Mouse (Mus musculus) liver, embryonic 12.5 days (tissue): ENCODE data around the gene Gpbp1l1. TPM values are rescaled to one million over a fixed set of nuclear protein-coding genes. Genes with fewer than 3 reads are reported as not detected.

Experiments used
- ATAC-seq: fragments of 200-750 bp; cut with Nextera tagmentation; 2 replicates; pipeline ENCODE4 v1.8.0; 2017; ENCODE audit warnings: moderate number of reproducible peaks, mild to moderate bottlenecking, moderate library complexity
- H3K27ac ChIP-seq: fragments of 300-500 bp; sonication (generic); 2 replicates; pipeline ENCODE4 v1.5.1; 2016; ENCODE audit warnings: mild to moderate bottlenecking
- H3K27me3 ChIP-seq: fragments of 300-500 bp; sonication (generic); replicated peaks from 2 replicates; pipeline ENCODE4 v1.6.1; 2016; ENCODE audit warnings: mild to moderate bottlenecking, moderate library complexity
- H3K36me3 ChIP-seq: fragments of 300-500 bp; sonication (generic); 2 replicates; pipeline ENCODE4 v1.6.1; 2016; ENCODE audit warnings: mild to moderate bottlenecking, moderate library complexity
- H3K4me1 ChIP-seq: fragments of 300-500 bp; sonication (generic); 2 replicates; pipeline ENCODE4 v1.6.1; 2016
- H3K4me2 ChIP-seq: fragments of 300-500 bp; sonication (generic); 2 replicates; pipeline ENCODE4 v1.6.1; 2016; ENCODE audit warnings: mild to moderate bottlenecking, moderate library complexity
- H3K4me3 ChIP-seq: fragments of 300-500 bp; sonication (generic); 2 replicates; pipeline ENCODE4 v1.5.1; 2016; ENCODE audit warnings: mild to moderate bottlenecking, moderate library complexity
- H3K9ac ChIP-seq: fragments of 300-500 bp; sonication (generic); 2 replicates; pipeline ENCODE4 v1.6.1; 2016; ENCODE audit warnings: mild to moderate bottlenecking, moderate library complexity
- H3K9me3 ChIP-seq: fragments of 300-500 bp; sonication (generic); replicated peaks from 2 replicates; pipeline ENCODE4 v1.6.1; 2016; ENCODE audit warnings: mild to moderate bottlenecking, moderate library complexity
- WGBS: fragments of 180-500 bp; shearing (Covaris S2); methylation state at CpG from one replicate; pipeline ENCODE4 v1.1.7; 2016; ENCODE audit not compliant: insufficient replicate concordance; 5-methylcytosine and 5-hydroxymethylcytosine counted together
- polyA plus RNA-seq: library from polyadenylated mRNA; unstranded; fragments of >200 nt; fragmentation: Nextera tagmentation; extraction: Ambion mirVana; gene quantifications from 2 replicates; pipeline ENCODE4 v1.2.1, GENCODE M21; 2016

The Gpbp1l1 gene
- 19.0 and 19.4 TPM in 2 replicates for polyA plus RNA-seq

GRCm38 (mm10) chr4:116557306-116558121 lies at the start of gene Gpbp1l1:
Gene Gpbp1l1 (plus strand): TSS chr4:116557658.
- peaks cover 38% of the 10 kb centered on the region for H3K4me1 ChIP-seq
- no peaks in the 10 kb centered on the region for H3K9me3 ChIP-seq
- WGBS, result under 1% methylated on average over 77 of the region's 78 CpGs
- peak within 1 kb of the TSS; percentile 96 for H3K9ac ChIP-seq
- peak within 1 kb of the TSS; percentile 97 for H3K27ac ChIP-seq
- peak within 1 kb of the TSS; percentile 97 for H3K4me3 ChIP-seq
- peaks cover 33% of the 10 kb centered on the region for H3K36me3 ChIP-seq
- H3K4me2 ChIP-seq, result peak within 1 kb of the TSS; percentile 96
- peak; percentile 93 for ATAC-seq
- H3K27me3 ChIP-seq, result no peaks in the 10 kb centered on the region

GRCm38 (mm10) chr4:116531109-116531508 lies 26.3 kb upstream of the Gpbp1l1 start:
- Histone ChIP-seq H3K4me2 (no peak overlapping the region), H3K4me1 (no peaks in the 10 kb centered on the region), H3K9ac (no peak overlapping the region), H3K9me3 (no peaks in the 10 kb centered on the region), H3K4me3 (no peak overlapping the region), H3K27me3 (no peaks in the 10 kb centered on the region), H3K27ac (no peak overlapping the region), H3K36me3 (peaks cover 44% of the 10 kb centered on the region)
- WGBS, result 61% methylated on average over 2 of the region's 2 CpGs
- ATAC-seq, result no peak

DNA sequence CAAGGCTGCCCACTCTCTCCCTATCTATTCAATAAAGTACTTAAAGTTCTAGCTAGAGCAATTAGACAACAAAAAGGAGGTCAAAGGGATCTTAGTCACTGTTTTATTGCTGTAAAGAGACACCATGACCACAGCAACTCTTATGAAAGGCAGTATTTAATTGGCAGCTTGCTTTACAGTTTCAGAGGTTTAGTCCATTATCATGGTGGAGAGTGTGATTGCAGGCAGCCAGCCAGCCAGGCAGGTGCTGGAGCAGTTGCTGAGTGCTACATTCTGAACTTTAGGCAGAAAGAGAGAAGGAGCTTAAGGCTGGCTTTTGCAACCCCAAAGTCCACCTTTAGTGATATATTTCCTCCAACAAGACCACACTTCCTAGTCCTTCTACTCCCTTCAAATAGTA lies 21.1 kb upstream of the Gpbp1l1 start:
- H3K9ac ChIP-seq, result no peak overlapping the region
- no peak for ATAC-seq
- no peak overlapping the region for H3K4me3 ChIP-seq
- no peak overlapping the region for H3K4me2 ChIP-seq
- peaks cover 30% of the 10 kb centered on the region for H3K36me3 ChIP-seq
- no peaks in the 10 kb centered on the region for H3K4me1 ChIP-seq
- no peak overlapping the region for H3K27ac ChIP-seq
- H3K27me3 ChIP-seq, result no peaks in the 10 kb centered on the region
- 0 out of 2 replicates have a peak, but pooled peaks cover 3% of the 10 kb centered on the region for H3K9me3 ChIP-seq

DNA sequence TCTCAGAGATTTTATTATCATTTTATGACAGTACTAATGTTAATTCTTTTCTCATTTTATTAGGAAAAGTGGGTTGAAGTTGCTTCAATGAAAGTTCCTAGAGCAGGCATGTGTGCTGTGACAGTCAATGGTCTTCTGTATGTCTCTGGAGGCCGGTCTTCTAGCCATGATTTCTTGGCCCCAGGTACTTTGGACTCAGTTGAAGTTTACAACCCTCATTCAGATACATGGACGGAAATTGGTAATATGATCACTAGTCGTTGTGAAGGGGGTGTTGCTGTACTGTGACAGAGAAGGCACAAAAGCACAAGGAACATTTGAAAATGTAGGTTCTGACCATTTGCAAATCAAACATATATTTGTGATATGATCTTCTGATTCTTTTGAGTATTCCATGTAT lies 19.7 kb upstream of the Gpbp1l1 start:
- no peak overlapping the region for H3K27ac ChIP-seq
- no peaks in the 10 kb centered on the region for H3K4me1 ChIP-seq
- H3K9me3 ChIP-seq, result 0 out of 2 replicates have a peak, but pooled peaks cover 3% of the 10 kb centered on the region
- H3K4me3 ChIP-seq, result no peak overlapping the region
- H3K27me3 ChIP-seq, result no peaks in the 10 kb centered on the region
- 78% methylated on average over 3 of the region's 3 CpGs for WGBS
- no peak for ATAC-seq
- no peak overlapping the region for H3K4me2 ChIP-seq
- no peak overlapping the region for H3K9ac ChIP-seq
- H3K36me3 ChIP-seq, result peaks cover 27% of the 10 kb centered on the region

- Histone ChIP-seq H3K36me3 (peaks cover 25% of the 10 kb centered on the region), H3K4me2 (no peak overlapping the region), H3K27ac (no peak overlapping the region), H3K27me3 (no peaks in the 10 kb centered on the region), H3K9ac (no peak overlapping the region), H3K4me1 (peaks cover 7% of the 10 kb centered on the region; the same call in 1 of the 2 replicates), H3K4me3 (no peak overlapping the region), H3K9me3 (no peaks in the 10 kb centered on the region)
- ATAC-seq, result no peak
- 24% methylated on average over 1 of the region's 1 CpGs for WGBS
Observed at GRCm38 (mm10) chr4:116550432-116550831, 7.0 kb upstream of the Gpbp1l1 start.

GRCm38 (mm10) chr4:116553035-116553434 lies 4.4 kb upstream of the Gpbp1l1 start:
- peaks cover 7% of the 10 kb centered on the region; the same call in 1 of the 2 replicates for H3K4me1 ChIP-seq
- H3K27ac ChIP-seq, result no peak overlapping the region
- WGBS, result 85% methylated on average over 3 of the region's 3 CpGs
- no peaks in the 10 kb centered on the region for H3K27me3 ChIP-seq
- no peaks in the 10 kb centered on the region for H3K9me3 ChIP-seq
- H3K9ac ChIP-seq, result no peak overlapping the region
- peaks cover 25% of the 10 kb centered on the region for H3K36me3 ChIP-seq
- no peak overlapping the region for H3K4me3 ChIP-seq
- ATAC-seq, result no peak
- no peak overlapping the region for H3K4me2 ChIP-seq

- Histone ChIP-seq H3K9me3 (no peaks in the 10 kb centered on the region), H3K4me1 (peaks cover 26% of the 10 kb centered on the region), H3K27ac (peak within 1 kb of the TSS; percentile 97), H3K36me3 (peaks cover 29% of the 10 kb centered on the region), H3K4me3 (peak within 1 kb of the TSS; percentile 97), H3K4me2 (peak within 1 kb of the TSS; percentile 96), H3K9ac (peak within 1 kb of the TSS; percentile 96), H3K27me3 (no peaks in the 10 kb centered on the region)
- no peak for ATAC-seq
- WGBS, result 4% methylated on average over 23 of the region's 23 CpGs
Observed at GRCm38 (mm10) chr4:116555413-116556300, 1.8 kb upstream of the Gpbp1l1 start, which contains the start of gene Tmem69. Gene Tmem69 (minus strand): TSS chr4:116555936.

DNA sequence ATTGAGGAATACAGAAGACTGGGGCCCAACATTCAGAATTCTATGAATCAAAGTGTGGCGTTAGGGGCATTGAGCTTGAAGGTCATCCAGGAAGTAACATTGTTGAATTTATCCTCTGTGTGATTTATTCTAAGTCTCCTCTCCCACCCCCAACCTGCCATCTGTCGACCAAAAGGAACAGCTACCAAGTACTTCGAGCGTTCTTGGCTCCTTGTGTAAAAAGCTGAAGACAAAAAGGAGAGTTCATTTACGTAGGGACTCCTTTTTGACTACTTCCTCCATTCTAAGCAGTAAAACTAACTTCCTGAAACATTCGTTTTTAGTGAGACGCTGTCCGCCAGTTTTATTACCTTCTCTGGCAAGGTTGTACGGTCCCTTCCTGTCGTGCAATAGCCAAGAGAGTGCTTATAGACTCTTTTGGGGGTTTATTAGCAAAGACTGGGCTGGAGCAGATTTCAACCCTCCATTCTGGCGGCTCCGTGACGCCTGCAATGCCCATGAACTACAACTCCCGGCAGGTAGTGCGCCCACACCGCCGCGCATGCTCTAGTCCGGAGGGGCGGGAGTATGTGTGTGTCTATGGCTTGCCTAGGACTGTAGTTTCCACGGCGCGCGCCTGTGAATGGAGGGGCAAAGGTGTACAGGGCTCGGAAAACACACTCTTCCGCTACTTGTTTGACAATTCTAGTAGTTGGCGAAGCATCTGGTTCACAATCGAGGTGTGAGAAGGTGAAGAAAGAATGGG lies 725 bp upstream of the Gpbp1l1 start:
- peak; percentile 93 for ATAC-seq
- H3K27me3 ChIP-seq, result no peaks in the 10 kb centered on the region
- no peaks in the 10 kb centered on the region for H3K9me3 ChIP-seq
- peak overlapping the region; percentile 97 for H3K4me3 ChIP-seq
- WGBS, result 0% methylated on average over 28 of the region's 28 CpGs
- peaks cover 32% of the 10 kb centered on the region for H3K4me1 ChIP-seq
- H3K4me2 ChIP-seq, result peak overlapping the region; percentile 96
- H3K36me3 ChIP-seq, result peaks cover 34% of the 10 kb centered on the region
- H3K9ac ChIP-seq, result peak overlapping the region; percentile 96
- peak overlapping the region; percentile 97 for H3K27ac ChIP-seq

GRCm38 (mm10) chr4:116558151-116558882 lies 859 bp downstream of the Gpbp1l1 start:
- WGBS, result 2% methylated on average over 15 of the region's 15 CpGs
- H3K27ac ChIP-seq, result peak overlapping the region; percentile 97
- peaks cover 25% of the 10 kb centered on the region for H3K36me3 ChIP-seq
- H3K27me3 ChIP-seq, result no peaks in the 10 kb centered on the region
- ATAC-seq, result no peak
- H3K9me3 ChIP-seq, result no peaks in the 10 kb centered on the region
- H3K9ac ChIP-seq, result peak overlapping the region; percentile 96
- peaks cover 38% of the 10 kb centered on the region for H3K4me1 ChIP-seq
- peak overlapping the region; percentile 97 for H3K4me3 ChIP-seq
- peak overlapping the region; percentile 96 for H3K4me2 ChIP-seq

- Histone ChIP-seq H3K4me3 (no peak overlapping the region), H3K36me3 (peaks cover 58% of the 10 kb centered on the region), H3K9ac (no peak overlapping the region), H3K27ac (no peak overlapping the region), H3K27me3 (no peaks in the 10 kb centered on the region), H3K4me1 (peaks cover 36% of the 10 kb centered on the region), H3K4me2 (no peak overlapping the region), H3K9me3 (no peaks in the 10 kb centered on the region)
- WGBS, result 78% methylated on average over 8 of the region's 8 CpGs
- ATAC-seq, result no peak
Observed at GRCm38 (mm10) chr4:116595793-116596192, 38.3 kb downstream of the Gpbp1l1 start.

- ATAC-seq, result no peak
- Histone ChIP-seq H3K9me3 (no peaks in the 10 kb centered on the region), H3K36me3 (peaks cover 58% of the 10 kb centered on the region), H3K9ac (peak within 1 kb of the TSS; percentile 75), H3K27me3 (no peaks in the 10 kb centered on the region), H3K4me1 (peaks cover 36% of the 10 kb centered on the region), H3K4me2 (peak within 1 kb of the TSS; percentile 89), H3K27ac (peak within 1 kb of the TSS; percentile 71), H3K4me3 (peak within 1 kb of the TSS; percentile 73)
- 39% methylated on average over 5 of the region's 5 CpGs for WGBS
Observed at GRCm38 (mm10) chr4:116596379-116596778, 38.9 kb downstream of the Gpbp1l1 start, which contains the start of gene Ccdc17. Gene Ccdc17 (plus strand): TSS chr4:116596654.
